Mouse (Mus musculus) embryonic fibroblast, embryonic 13.5 days (primary cell): ENCODE results near the gene Stard8.

Source experiments
- CTCF ChIP-seq: IDR thresholded peaks from 2 replicates; pipeline ENCODE4 v1.5.1; 2011; ENCODE audit warnings: mild to moderate bottlenecking, control low read depth, low read length, moderate library complexity, borderline replicate concordance; ENCODE audit not compliant: insufficient read depth
- POLR2A ChIP-seq: IDR thresholded peaks from 2 replicates; pipeline ENCODE4 v1.6.1; 2011; ENCODE audit warnings: low read depth, mild to moderate bottlenecking, control low read depth, low read length, moderate library complexity

- no peak for TF ChIP-seq CTCF
- no peak for TF ChIP-seq POLR2A
Measured at GRCm38 (mm10) chrX:99046360-99047055, 43.5 kb downstream of the Stard8 start.
